Mouse (Mus musculus) limb, embryonic 10.5 days (tissue): ENCODE results near the gene Phlda2. TPM values are rescaled to one million over a fixed set of nuclear protein-coding genes. Genes with fewer than 3 reads are reported as not detected.

Experiments
- DNase-seq: peaks from one replicate; pipeline ENCODE4 v3.0.0-alpha.2; 2017; ENCODE audit warnings: low spot score
- H3K27ac ChIP-seq: fragments of 300-500 bp; sonication (generic); 2 replicates; pipeline ENCODE4 v1.5.1; 2016; ENCODE audit warnings: mild to moderate bottlenecking
- H3K27me3 ChIP-seq: fragments of 300-500 bp; sonication (generic); 2 replicates; pipeline ENCODE4 v1.6.1; 2016; ENCODE audit warnings: low read depth, mild to moderate bottlenecking; ENCODE audit not compliant: poor library complexity, severe bottlenecking
- H3K36me3 ChIP-seq: fragments of 300-500 bp; sonication (generic); 2 replicates; pipeline ENCODE4 v1.6.1; 2016; ENCODE audit warnings: mild to moderate bottlenecking, moderate library complexity
- H3K4me1 ChIP-seq: fragments of 300-500 bp; sonication (generic); 2 replicates; pipeline ENCODE4 v1.6.1; 2016
- H3K4me3 ChIP-seq: fragments of 300-500 bp; sonication (generic); 2 replicates; pipeline ENCODE4 v1.5.1; 2016; ENCODE audit warnings: mild to moderate bottlenecking, moderate library complexity
- H3K9me3 ChIP-seq: fragments of 300-500 bp; sonication (generic); replicated peaks from 2 replicates; pipeline ENCODE4 v1.6.1; 2016; ENCODE audit warnings: mild to moderate bottlenecking
- WGBS: fragments of 180-500 bp; shearing (Covaris S2); methylation state at CpG from one replicate; pipeline ENCODE4 v1.1.7; 2016; 5-methylcytosine and 5-hydroxymethylcytosine counted together
- polyA plus RNA-seq: library from polyadenylated mRNA; unstranded; fragments of >200 nt; fragmentation: Nextera tagmentation; extraction: Ambion mirVana; gene quantifications from 2 replicates; pipeline ENCODE4 v1.2.1, GENCODE M21; 2016

Phlda2 gene
- polyA plus RNA-seq, 1 experiment from 2014 or later = 2.6 TPM

- H3K36me3 ChIP-seq = no peaks in the 10 kb centered on the region
- peaks cover 30% of the 10 kb centered on the region for H3K27me3 ChIP-seq
- WGBS = 80% methylated on average over 8 of the region's 8 CpGs
- H3K4me1 ChIP-seq = peaks cover 5% of the 10 kb centered on the region
- no peak overlapping the region for H3K27ac ChIP-seq
- H3K4me3 ChIP-seq = no peak overlapping the region
- H3K9me3 ChIP-seq = no peaks in the 10 kb centered on the region
- no peak for DNase-seq
Measured at GRCm38 (mm10) chr7:143495104-143495961, 7.6 kb downstream of the Phlda2 start.

DNA sequence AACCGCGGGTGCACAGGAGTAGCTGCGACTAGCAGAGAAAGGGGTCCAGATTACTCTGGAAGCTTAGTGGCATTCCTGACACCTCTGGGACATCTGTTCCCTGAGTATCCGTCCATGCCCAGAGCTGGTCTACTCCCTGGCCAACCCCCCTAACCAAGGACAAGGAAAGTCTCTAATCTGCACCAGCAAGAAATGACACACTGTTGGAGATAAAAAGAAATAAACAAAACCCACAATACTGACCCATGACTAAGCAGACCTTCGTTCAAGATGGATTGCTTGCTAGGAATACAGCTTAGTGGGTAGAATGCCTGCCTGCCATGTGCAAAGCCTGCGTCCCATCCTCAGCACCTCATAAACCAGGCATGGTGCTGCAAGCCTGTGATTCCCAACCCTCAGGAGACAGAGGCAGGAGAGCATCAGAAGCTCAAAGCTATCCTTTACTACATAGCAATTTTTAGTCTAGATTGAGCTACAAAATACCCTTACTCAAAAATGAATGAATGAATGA, 9.3 kb downstream of the Phlda2 start:
- DNase-seq = no peak
- H3K27me3 ChIP-seq = peaks cover 25% of the 10 kb centered on the region
- H3K4me3 ChIP-seq = no peak overlapping the region
- no peaks in the 10 kb centered on the region for H3K9me3 ChIP-seq
- no peak overlapping the region for H3K27ac ChIP-seq
- H3K4me1 ChIP-seq = peaks cover 8% of the 10 kb centered on the region
- 72% methylated on average over 6 of the region's 6 CpGs for whole genome bisulfite sequencing
- no peaks in the 10 kb centered on the region for H3K36me3 ChIP-seq

GRCm38 (mm10) chr7:143489735-143490134, 13.2 kb downstream of the Phlda2 start:
- peaks cover 25% of the 10 kb centered on the region for H3K27me3 ChIP-seq
- no peaks in the 10 kb centered on the region for H3K9me3 ChIP-seq
- peaks cover 8% of the 10 kb centered on the region for H3K4me1 ChIP-seq
- H3K4me3 ChIP-seq = no peak overlapping the region
- no peak for DNase-seq
- H3K27ac ChIP-seq = no peak overlapping the region
- WGBS = 78% methylated on average over 6 of the region's 6 CpGs
- H3K36me3 ChIP-seq = no peaks in the 10 kb centered on the region

DNA sequence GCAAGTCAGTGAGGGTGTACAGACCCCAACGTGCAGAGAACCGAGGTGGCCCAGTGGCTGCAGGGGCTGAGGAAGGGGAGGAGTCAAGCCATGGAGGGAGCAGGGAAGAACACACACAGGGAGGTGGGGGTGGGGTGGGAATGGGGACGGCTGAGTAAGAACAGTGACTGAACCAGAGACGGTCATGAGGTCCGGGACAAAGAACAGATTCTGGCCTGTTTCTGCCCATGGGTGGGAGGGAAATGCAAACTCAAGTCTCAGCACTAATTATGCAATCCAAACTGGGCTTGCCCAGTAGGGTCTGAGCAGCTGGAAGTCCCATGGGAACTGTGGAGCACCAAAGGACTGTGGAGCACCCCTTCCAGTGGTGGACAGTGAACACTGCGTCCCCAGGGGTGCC, 20.4 kb downstream of the Phlda2 start:
- no peak overlapping the region for H3K4me3 ChIP-seq
- H3K9me3 ChIP-seq = no peaks in the 10 kb centered on the region
- DNase-seq = no peak
- 8% methylated on average over 6 of the region's 6 CpGs for WGBS
- H3K27me3 ChIP-seq = peaks cover 32% of the 10 kb centered on the region; the same call in 1 of the 2 replicates
- peak overlapping the region; percentile 80 for H3K27ac ChIP-seq
- peaks cover 12% of the 10 kb centered on the region for H3K4me1 ChIP-seq
- no peaks in the 10 kb centered on the region for H3K36me3 ChIP-seq

DNA sequence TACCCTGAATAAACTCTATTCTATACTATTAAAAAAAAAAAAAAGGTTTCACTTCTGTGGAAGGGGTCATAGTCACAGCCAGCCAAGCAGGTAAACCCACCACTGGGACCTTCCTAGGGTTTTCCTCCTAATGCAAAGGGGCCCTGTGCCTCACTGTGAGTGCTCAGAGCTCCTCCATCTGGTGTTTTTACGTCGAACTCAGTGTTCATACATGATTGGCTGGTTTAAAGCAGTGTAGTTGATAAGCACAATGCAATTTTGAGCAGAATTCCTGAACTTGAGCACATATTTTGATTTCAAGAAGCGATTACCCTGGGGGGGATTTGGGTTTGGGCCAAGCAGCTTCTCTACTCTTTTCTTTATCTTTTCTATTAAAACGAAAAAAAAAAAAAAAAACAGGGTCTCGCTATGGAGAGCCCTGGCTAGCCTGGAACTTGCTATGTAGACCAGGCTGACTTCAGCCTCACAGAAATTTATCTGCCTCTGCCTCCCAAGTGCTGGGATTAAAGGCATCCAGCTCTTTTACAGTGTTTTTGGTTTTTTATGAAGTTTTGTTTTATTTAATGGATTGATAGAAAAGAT, 21.1 kb downstream of the Phlda2 start:
- 47% methylated on average over 5 of the region's 5 CpGs for WGBS
- no peaks in the 10 kb centered on the region for H3K36me3 ChIP-seq
- no peaks in the 10 kb centered on the region for H3K9me3 ChIP-seq
- H3K27me3 ChIP-seq = peaks cover 32% of the 10 kb centered on the region; the same call in 1 of the 2 replicates
- peaks cover 12% of the 10 kb centered on the region for H3K4me1 ChIP-seq
- H3K27ac ChIP-seq = peak overlapping the region; percentile 80; the same call in 1 of the 2 replicates
- H3K4me3 ChIP-seq = no peak overlapping the region
- no peak for DNase-seq

DNA sequence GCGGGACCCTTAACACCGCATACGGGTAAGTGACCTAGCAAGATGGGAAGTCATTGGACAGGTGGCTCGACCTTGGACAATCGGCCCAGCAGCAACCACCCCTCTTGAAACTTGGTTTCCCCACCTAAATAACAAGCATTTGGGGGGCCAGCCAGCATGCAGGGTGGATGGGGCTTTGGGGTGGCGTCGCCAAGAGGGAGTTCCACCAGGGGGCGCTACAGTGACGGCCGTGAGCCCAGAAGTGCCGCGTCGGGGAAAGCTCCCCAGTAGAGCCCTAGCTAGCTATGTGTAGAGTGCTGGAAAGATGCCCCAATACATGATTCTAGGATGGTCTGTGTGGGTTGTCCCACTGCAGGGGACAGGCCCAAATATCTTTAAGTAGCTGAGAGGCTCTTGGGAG, 22.5 kb downstream of the Phlda2 start:
- no peak overlapping the region for H3K27ac ChIP-seq
- no peaks in the 10 kb centered on the region for H3K36me3 ChIP-seq
- no peak overlapping the region for H3K4me3 ChIP-seq
- DNase-seq = peak; percentile 80
- peaks cover 32% of the 10 kb centered on the region for H3K27me3 ChIP-seq
- 29% methylated on average over 13 of the region's 13 CpGs for whole genome bisulfite sequencing
- peaks cover 12% of the 10 kb centered on the region for H3K4me1 ChIP-seq
- no peaks in the 10 kb centered on the region for H3K9me3 ChIP-seq

- Histone ChIP-seq H3K27ac (no peak overlapping the region), H3K4me3 (no peak overlapping the region), H3K27me3 (peaks cover 23% of the 10 kb centered on the region), H3K9me3 (no peaks in the 10 kb centered on the region), H3K4me1 (peaks cover 25% of the 10 kb centered on the region), H3K36me3 (no peaks in the 10 kb centered on the region)
- no peak for DNase-seq
- WGBS = 92% methylated on average over 5 of the region's 5 CpGs
Measured at GRCm38 (mm10) chr7:143477800-143478199, 25.1 kb downstream of the Phlda2 start.

- 89% methylated on average over 3 of the region's 3 CpGs for WGBS
- H3K4me1 ChIP-seq = peaks cover 17% of the 10 kb centered on the region
Measured at GRCm38 (mm10) chr7:143476702-143477335, 26.1 kb downstream of the Phlda2 start.

GRCm38 (mm10) chr7:143475876-143476275, 27.1 kb downstream of the Phlda2 start:
- Histone ChIP-seq H3K9me3 (no peaks in the 10 kb centered on the region), H3K27me3 (peaks cover 16% of the 10 kb centered on the region), H3K27ac (no peak overlapping the region), H3K36me3 (no peaks in the 10 kb centered on the region), H3K4me1 (peaks cover 17% of the 10 kb centered on the region), H3K4me3 (no peak overlapping the region)
- WGBS = 74% methylated on average over 11 of the region's 11 CpGs
- no peak for DNase-seq

More at GRCm38 (mm10) chr7:143476702-143477335, 26.1 kb downstream of the Phlda2 start:
- Histone ChIP-seq H3K9me3 (no peaks in the 10 kb centered on the region), H3K27ac (no peak overlapping the region), H3K27me3 (peaks cover 20% of the 10 kb centered on the region), H3K36me3 (no peaks in the 10 kb centered on the region), H3K4me3 (no peak overlapping the region)
- no peak for DNase-seq

GRCm38 (mm10) chr7:143474811-143475210, 28.1 kb downstream of the Phlda2 start:
- no peak overlapping the region for H3K4me3 ChIP-seq
- no peaks in the 10 kb centered on the region for H3K36me3 ChIP-seq
- H3K4me1 ChIP-seq = peaks cover 19% of the 10 kb centered on the region
- H3K9me3 ChIP-seq = no peaks in the 10 kb centered on the region
- DNase-seq = no peak
- WGBS = 32% methylated on average over 10 of the region's 10 CpGs
- peaks cover 9% of the 10 kb centered on the region for H3K27me3 ChIP-seq
- H3K27ac ChIP-seq = no peak overlapping the region

GRCm38 (mm10) chr7:143473347-143474101, 29.4 kb downstream of the Phlda2 start, which contains the start of gene Slc22a18:
Gene Slc22a18, plus strand, starts transcription at chr7:143473736.
- Histone ChIP-seq H3K4me1 (peaks cover 22% of the 10 kb centered on the region), H3K27ac (no peak within 1 kb of the TSS), H3K27me3 (peaks cover 13% of the 10 kb centered on the region), H3K9me3 (no peaks in the 10 kb centered on the region), H3K4me3 (no peak within 1 kb of the TSS), H3K36me3 (no peaks in the 10 kb centered on the region)
- WGBS = 53% methylated on average over 4 of the region's 4 CpGs
- no peak for DNase-seq

DNA sequence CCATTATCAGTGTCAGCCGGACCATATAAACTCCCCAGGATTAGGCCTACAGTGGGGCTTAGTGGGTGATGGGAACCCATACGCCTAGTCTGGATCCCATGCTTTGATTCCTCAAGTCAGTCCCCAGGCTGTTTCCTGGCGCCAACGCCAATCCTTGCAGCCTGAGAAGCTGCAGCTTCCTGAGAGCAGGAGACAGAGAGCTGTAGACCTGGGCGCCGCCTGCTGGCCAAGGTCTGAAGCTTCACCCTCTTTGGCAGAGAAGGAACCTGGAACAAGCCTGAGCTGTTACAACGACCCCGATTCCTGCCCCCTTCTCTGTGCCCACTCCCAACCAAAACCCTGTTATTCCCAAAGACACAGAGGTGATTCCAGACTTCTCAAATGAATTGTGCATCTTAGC, 33.0 kb downstream of the Phlda2 start:
- peaks cover 30% of the 10 kb centered on the region for H3K27me3 ChIP-seq

More for the DNA sequence above, 33.0 kb downstream of the Phlda2 start:
- peak; percentile 89 for DNase-seq
- H3K4me1 ChIP-seq = peaks cover 53% of the 10 kb centered on the region
- H3K4me3 ChIP-seq = no peak overlapping the region; the same call in 1 of the 2 replicates
- H3K27ac ChIP-seq = peak overlapping the region; percentile 51; the same call in 1 of the 2 replicates
- H3K36me3 ChIP-seq = no peaks in the 10 kb centered on the region
- no peaks in the 10 kb centered on the region; the same call in 1 of the 2 replicates for H3K9me3 ChIP-seq
- 17% methylated on average over 8 of the region's 8 CpGs for WGBS
